In genomic region chr10:99472806-99473205, GRCm38 (mm10) we compare ENCODE assay signal across 29 mouse cellular contexts.
A peak's percentile ranks its signal among the peaks of the same experiment; 100 is the strongest.
DNase-seq lines count a peak whose midpoint lies in the region; ATAC-seq and TF ChIP-seq lines count a peak whose summit lies in the region.
"Had no signal": no experiment of that assay in that cellular context is flagged by ENCODE, and none has a peak within 500 bp of the region (broad histone marks: within the 10 kb centered on the region; RNA-seq: fewer than 3 reads in every experiment).

No protein-coding gene starts in this region.

- TF ChIP-seq POLR2A in ES-Bruce4 (IDR thresholded peaks at IDR 0.05; ENCODE audit: insufficient read depth, low read length), result no peak

- 0 out of 2 replicates have a peak, but pooled peaks cover 2% of the 10 kb centered on the region for H3K4me1 ChIP-seq in embryonic facial prominence, embryonic 14.5 days (ENCODE audit: control insufficient read depth, insufficient read depth, low read length)
- peaks cover 22% of the 10 kb centered on the region for H3K4me1 ChIP-seq in embryonic facial prominence, embryonic 10.5 days
- peaks cover 2% of the 10 kb centered on the region; the same call in 1 of the 2 replicates for H3K4me1 ChIP-seq in heart, embryonic 16.5 days (ENCODE audit: control insufficient read depth, insufficient read depth, low read length)
- peaks cover 10% of the 10 kb centered on the region for H3K4me1 ChIP-seq in ES-Bruce4 (ENCODE audit: control insufficient read depth, insufficient read depth, low read length)
- H3K4me1 ChIP-seq: intestine, embryonic 15.5 days; liver, embryonic 12.5 days; stomach, embryonic 15.5 days had no signal

- no peak overlapping the region for H3K9ac ChIP-seq in embryonic facial prominence, embryonic 14.5 days (ENCODE audit: low read depth, low read length)
- H3K9ac ChIP-seq in heart, embryonic 16.5 days (ENCODE audit: low read length), result no peak overlapping the region
- H3K9ac ChIP-seq in ES-Bruce4 (ENCODE audit: low read depth, poor library complexity, severe bottlenecking), result no peak overlapping the region
- H3K9ac ChIP-seq: forebrain, embryonic 13.5 days; intestine, embryonic 15.5 days; liver, embryonic 12.5 days; liver, postnatal 0 days; midbrain, embryonic 13.5 days; neural tube, embryonic 15.5 days; stomach, embryonic 15.5 days had no signal

- no peak for DNase-seq in embryonic facial prominence, embryonic 14.5 days (ENCODE audit: low spot score)
- DNase-seq in embryonic facial prominence, embryonic 10.5 days (ENCODE audit: low spot score), result no peak
- no peak for DNase-seq in heart, adult 18-20 months
- DNase-seq in R1 (ENCODE audit: low read depth, low spot score), result peak; percentile 83
- no peak for DNase-seq in urinary bladder, adult 2 months (ENCODE audit: low spot score)
- DNase-seq: adrenal gland, postnatal 10 days; cerebellum, adult 11-12 months; cerebellum, adult 9-11 months; gastrocnemius, postnatal 14 days; kidney, adult 2 months; kidney, postnatal 36 days; layer of hippocampus, postnatal 36 days; left cerebral cortex, postnatal 4 days; liver, postnatal 0 days; lung, postnatal 4 days; retina, postnatal 1 day; right cerebral cortex, postnatal 25 days; thymus, adult 18-20 months; thymus, postnatal 25 days had no signal

- TF ChIP-seq CTCF in ES-Bruce4 (IDR thresholded peaks at IDR 0.05; ENCODE audit: low read depth, low read length), result no peak

- no peaks in the 10 kb centered on the region for H3K27me3 ChIP-seq in embryonic facial prominence, embryonic 14.5 days (replicated peaks; ENCODE audit: control insufficient read depth, insufficient read depth, low read length)
- no peaks in the 10 kb centered on the region for H3K27me3 ChIP-seq in embryonic facial prominence, embryonic 10.5 days (replicated peaks; ENCODE audit: low read depth, poor library complexity, severe bottlenecking)
- H3K27me3 ChIP-seq in heart, embryonic 16.5 days (ENCODE audit: control insufficient read depth, insufficient read depth, low read length), result no peaks in the 10 kb centered on the region
- no peaks in the 10 kb centered on the region for H3K27me3 ChIP-seq in ES-Bruce4 (ENCODE audit: control insufficient read depth, insufficient read depth, low read length, poor library complexity, severe bottlenecking)
- H3K27me3 ChIP-seq: forebrain, embryonic 13.5 days; intestine, embryonic 15.5 days; liver, embryonic 12.5 days; megakaryocyte, embryonic 14.5 days; midbrain, embryonic 13.5 days; neural tube, embryonic 15.5 days; stomach, embryonic 15.5 days had no signal

- ATAC-seq in embryonic facial prominence, embryonic 14.5 days (ENCODE audit: low read depth), result no peak
- ATAC-seq in heart, embryonic 16.5 days (replicated peaks; ENCODE audit: extremely low read depth, insufficient read depth, low FRiP score), result no peak
- ATAC-seq: forebrain, embryonic 13.5 days; hindbrain, postnatal 0 days; intestine, embryonic 15.5 days; liver, embryonic 12.5 days; liver, postnatal 0 days; midbrain, embryonic 13.5 days had no signal

- H3K4me2 ChIP-seq in embryonic facial prominence, embryonic 14.5 days (ENCODE audit: low read depth, low read length), result no peak overlapping the region
- no peak overlapping the region for H3K4me2 ChIP-seq in heart, embryonic 16.5 days (ENCODE audit: low read depth, low read length)
- H3K4me2 ChIP-seq: forebrain, embryonic 13.5 days; intestine, embryonic 15.5 days; liver, embryonic 12.5 days; midbrain, embryonic 13.5 days; neural tube, embryonic 15.5 days; stomach, embryonic 15.5 days had no signal

- H3K4me3 ChIP-seq in embryonic facial prominence, embryonic 14.5 days (ENCODE audit: low read depth, low read length), result no peak overlapping the region
- H3K4me3 ChIP-seq in embryonic facial prominence, embryonic 10.5 days, result no peak overlapping the region
- H3K4me3 ChIP-seq in heart, embryonic 16.5 days (ENCODE audit: low read length), result no peak overlapping the region
- H3K4me3 ChIP-seq in ES-Bruce4 (ENCODE audit: low read depth, low read length), result no peak overlapping the region
- H3K4me3 ChIP-seq: forebrain, embryonic 13.5 days; intestine, embryonic 15.5 days; liver, embryonic 12.5 days; megakaryocyte, embryonic 14.5 days; midbrain, embryonic 13.5 days; neural tube, embryonic 15.5 days; stomach, embryonic 15.5 days had no signal

- 50% methylated on average over 4 of the region's 4 CpGs for WGBS in embryonic facial prominence, embryonic 14.5 days
- WGBS in embryonic facial prominence, embryonic 10.5 days, result 45% methylated on average over 4 of the region's 4 CpGs
- WGBS in heart, embryonic 16.5 days, result 70% methylated on average over 4 of the region's 4 CpGs

- TF ChIP-seq EP300 in ES-Bruce4 (IDR thresholded peaks at IDR 0.05; ENCODE audit: insufficient read depth, low read depth, low read length), result peak; percentile 78

- no peaks in the 10 kb centered on the region for H3K9me3 ChIP-seq in embryonic facial prominence, embryonic 14.5 days (ENCODE audit: control insufficient read depth, low read length)
- H3K9me3 ChIP-seq in embryonic facial prominence, embryonic 10.5 days, result no peaks in the 10 kb centered on the region
- H3K9me3 ChIP-seq in heart, embryonic 16.5 days (replicated peaks; ENCODE audit: control insufficient read depth, low read length), result no peaks in the 10 kb centered on the region
- no peaks in the 10 kb centered on the region for H3K9me3 ChIP-seq in ES-Bruce4 (replicated peaks; ENCODE audit: control insufficient read depth, insufficient read depth, low read length, poor library complexity, severe bottlenecking)
- H3K9me3 ChIP-seq: forebrain, embryonic 13.5 days; intestine, embryonic 15.5 days; liver, embryonic 12.5 days; midbrain, embryonic 13.5 days; neural tube, embryonic 15.5 days; stomach, embryonic 15.5 days had no signal

- no peaks in the 10 kb centered on the region for H3K36me3 ChIP-seq in embryonic facial prominence, embryonic 14.5 days (ENCODE audit: control insufficient read depth, insufficient read depth, low read length)
- H3K36me3 ChIP-seq in embryonic facial prominence, embryonic 10.5 days (replicated peaks), result no peaks in the 10 kb centered on the region
- H3K36me3 ChIP-seq in heart, embryonic 16.5 days (ENCODE audit: control insufficient read depth, insufficient read depth), result no peaks in the 10 kb centered on the region
- no peaks in the 10 kb centered on the region for H3K36me3 ChIP-seq in ES-Bruce4 (ENCODE audit: control insufficient read depth, insufficient read depth, low read length, poor library complexity, severe bottlenecking)
- H3K36me3 ChIP-seq: intestine, embryonic 15.5 days; liver, embryonic 12.5 days; midbrain, embryonic 13.5 days; neural tube, embryonic 15.5 days; stomach, embryonic 15.5 days had no signal

- 0 out of 2 replicates have a peak overlapping the region, but pooled peaks have one; percentile 6 for H3K27ac ChIP-seq in embryonic facial prominence, embryonic 14.5 days (replicated peaks; ENCODE audit: low read depth, low read length)
- no peak overlapping the region for H3K27ac ChIP-seq in embryonic facial prominence, embryonic 10.5 days (replicated peaks)
- H3K27ac ChIP-seq in heart, embryonic 16.5 days (ENCODE audit: low read length), result peak overlapping the region; percentile 17; the same call in 1 of the 2 replicates
- no peak overlapping the region for H3K27ac ChIP-seq in ES-Bruce4 (ENCODE audit: insufficient read depth, low read length)
- H3K27ac ChIP-seq: forebrain, embryonic 13.5 days; hindbrain, postnatal 0 days; intestine, embryonic 15.5 days; liver, embryonic 12.5 days; neural tube, embryonic 15.5 days; stomach, embryonic 15.5 days had no signal

Comparison
In these comparisons a context has a peak if more than half of its experiments do, and no peak if none do; other contexts are left out.
1. H3K27ac ChIP-seq: peak in embryonic facial prominence, embryonic 14.5 days (single experiment) and heart, embryonic 16.5 days (single experiment); none in embryonic facial prominence, embryonic 10.5 days (single experiment) and ES-Bruce4 (single experiment).